Mouse (Mus musculus): ENCODE measurements around the gene Ano6. TPM values are rescaled to one million over a fixed set of nuclear protein-coding genes. Genes with fewer than 3 reads are reported as not detected.
"Not testable (repeated sequence)": the region's sequence is repeated elsewhere in the genome, so short reads cannot be mapped to it uniquely, and the experiment has no call there.

Gene Ano6
- polyA plus RNA-seq, 1 experiment from 2014 or later: 23.9 TPM

GRCm38 (mm10) chr15:95827465-95827971 is 36.9 kb downstream of the Ano6 start:
- Histone ChIP-seq H3K4me3 (ENCODE audit: low read depth, low read length) (no peak overlapping the region), H3K27ac (ENCODE audit: low read depth, low read length) (peak overlapping the region; percentile 46; the same call in 1 of the 2 replicates), H3K4me2 (replicated peaks; ENCODE audit: low read depth) (peak overlapping the region; percentile 37), H3K36me3 (ENCODE audit: control insufficient read depth, insufficient read depth) (no peaks in the 10 kb centered on the region; the same call in 1 of the 2 replicates), H3K27me3 (replicated peaks; ENCODE audit: control insufficient read depth, insufficient read depth, low read length) (no peaks in the 10 kb centered on the region), H3K9me3 (ENCODE audit: control insufficient read depth) (no peaks in the 10 kb centered on the region), H3K9ac (ENCODE audit: low read depth, low read length) (no peak overlapping the region), H3K4me1 (replicated peaks; ENCODE audit: control insufficient read depth, insufficient read depth, low read length) (0 out of 2 replicates have a peak, but pooled peaks cover 4% of the 10 kb centered on the region)
- ATAC-seq: no peak
- WGBS: 60% methylated on average over 11 of the region's 11 CpGs
- peak; percentile 46 for TF ChIP-seq CTCF (IDR thresholded peaks at IDR 0.05; ENCODE audit: low read depth)

GRCm38 (mm10) chr15:95828018-95828646 is 37.5 kb downstream of the Ano6 start:
- H3K36me3 ChIP-seq (ENCODE audit: control insufficient read depth, insufficient read depth); H3K9ac ChIP-seq (ENCODE audit: low read depth, low read length); H3K4me1 ChIP-seq (replicated peaks; ENCODE audit: control insufficient read depth, insufficient read depth, low read length); H3K9me3 ChIP-seq (ENCODE audit: control insufficient read depth); H3K27me3 ChIP-seq (replicated peaks; ENCODE audit: control insufficient read depth, insufficient read depth, low read length); H3K4me3 ChIP-seq (ENCODE audit: low read depth, low read length); ATAC-seq: not testable (repeated sequence)
- WGBS: 40% methylated on average over 8 of the region's 8 CpGs
- Histone ChIP-seq H3K27ac (ENCODE audit: low read depth, low read length) (peak overlapping the region; percentile 46; the same call in 1 of the 2 replicates), H3K4me2 (replicated peaks; ENCODE audit: low read depth) (peak overlapping the region; percentile 37)

GRCm38 (mm10) chr15:95828647-95829254 is 38.1 kb downstream of the Ano6 start:
- H3K27me3 ChIP-seq (replicated peaks; ENCODE audit: control insufficient read depth, insufficient read depth, low read length): no peaks in the 10 kb centered on the region
- H3K4me2 ChIP-seq (replicated peaks; ENCODE audit: low read depth): no peak overlapping the region; the same call in 1 of the 2 replicates
- TF ChIP-seq CTCF (IDR thresholded peaks at IDR 0.05; ENCODE audit: low read depth): no peak
- no peaks in the 10 kb centered on the region for H3K36me3 ChIP-seq (ENCODE audit: control insufficient read depth, insufficient read depth)
- H3K4me3 ChIP-seq (ENCODE audit: low read depth, low read length): no peak overlapping the region
- H3K27ac ChIP-seq (ENCODE audit: low read depth, low read length): no peak overlapping the region; the same call in 1 of the 2 replicates
- no peaks in the 10 kb centered on the region for H3K9me3 ChIP-seq (ENCODE audit: control insufficient read depth)
- no peak for ATAC-seq
- 40% methylated on average over 10 of the region's 10 CpGs for whole genome bisulfite sequencing
- 0 out of 2 replicates have a peak, but pooled peaks cover 4% of the 10 kb centered on the region for H3K4me1 ChIP-seq (replicated peaks; ENCODE audit: control insufficient read depth, insufficient read depth, low read length)
- H3K9ac ChIP-seq (ENCODE audit: low read depth, low read length): no peak overlapping the region

GRCm38 (mm10) chr15:95829553-95830205 is 39.0 kb downstream of the Ano6 start:
- Histone ChIP-seq H3K27me3 (replicated peaks; ENCODE audit: control insufficient read depth, insufficient read depth, low read length) (no peaks in the 10 kb centered on the region), H3K4me2 (replicated peaks; ENCODE audit: low read depth) (no peak overlapping the region), H3K36me3 (ENCODE audit: control insufficient read depth, insufficient read depth) (no peaks in the 10 kb centered on the region), H3K9ac (ENCODE audit: low read depth, low read length) (no peak overlapping the region), H3K27ac (ENCODE audit: low read depth, low read length) (no peak overlapping the region), H3K4me1 (replicated peaks; ENCODE audit: control insufficient read depth, insufficient read depth, low read length) (0 out of 2 replicates have a peak, but pooled peaks cover 4% of the 10 kb centered on the region), H3K9me3 (ENCODE audit: control insufficient read depth) (no peaks in the 10 kb centered on the region), H3K4me3 (ENCODE audit: low read depth, low read length) (no peak overlapping the region)
- WGBS: 54% methylated on average over 14 of the region's 14 CpGs
- ATAC-seq: no peak
- TF ChIP-seq CTCF (IDR thresholded peaks at IDR 0.05; ENCODE audit: low read depth): no peak

GRCm38 (mm10) chr15:95830206-95830560 is 39.5 kb downstream of the Ano6 start:
- Histone ChIP-seq H3K4me2 (replicated peaks; ENCODE audit: low read depth) (no peak overlapping the region), H3K4me3 (ENCODE audit: low read depth, low read length) (no peak overlapping the region), H3K4me1 (replicated peaks; ENCODE audit: control insufficient read depth, insufficient read depth, low read length) (0 out of 2 replicates have a peak, but pooled peaks cover 4% of the 10 kb centered on the region), H3K27ac (ENCODE audit: low read depth, low read length) (no peak overlapping the region), H3K27me3 (replicated peaks; ENCODE audit: control insufficient read depth, insufficient read depth, low read length) (no peaks in the 10 kb centered on the region), H3K36me3 (ENCODE audit: control insufficient read depth, insufficient read depth) (no peaks in the 10 kb centered on the region), H3K9me3 (ENCODE audit: control insufficient read depth) (no peaks in the 10 kb centered on the region), H3K9ac (ENCODE audit: low read depth, low read length) (no peak overlapping the region)
- no peak for TF ChIP-seq CTCF (IDR thresholded peaks at IDR 0.05; ENCODE audit: low read depth)
- no peak for ATAC-seq
- WGBS: 58% methylated on average over 12 of the region's 12 CpGs

- H3K9me3 ChIP-seq (ENCODE audit: control insufficient read depth): no peaks in the 10 kb centered on the region
- H3K27me3 ChIP-seq (replicated peaks; ENCODE audit: control insufficient read depth, insufficient read depth, low read length): no peaks in the 10 kb centered on the region
- H3K9ac ChIP-seq (ENCODE audit: low read depth, low read length): no peak overlapping the region
- H3K4me1 ChIP-seq (replicated peaks; ENCODE audit: control insufficient read depth, insufficient read depth, low read length): peaks cover 28% of the 10 kb centered on the region
- ATAC-seq: no peak
- H3K27ac ChIP-seq (ENCODE audit: low read depth, low read length): no peak overlapping the region
- 83% methylated on average over 9 of the region's 9 CpGs for WGBS
- no peaks in the 10 kb centered on the region for H3K36me3 ChIP-seq (ENCODE audit: control insufficient read depth, insufficient read depth)
- H3K4me2 ChIP-seq (replicated peaks; ENCODE audit: low read depth): no peak overlapping the region
- no peak overlapping the region for H3K4me3 ChIP-seq (ENCODE audit: low read depth, low read length)
- no peak for TF ChIP-seq CTCF (IDR thresholded peaks at IDR 0.05; ENCODE audit: low read depth)
Measured at GRCm38 (mm10) chr15:95833292-95833691, 42.6 kb downstream of the Ano6 start.

All from intestine, postnatal 0 days (tissue).